Mouse (Mus musculus) C2C12 (cell line): ENCODE results near the gene Arpc1b.

Experiments
- CEBPB ChIP-seq: IDR thresholded peaks from one replicate; pipeline ENCODE4 v1.6.1; 2011; ENCODE audit warnings: low read depth, mild to moderate bottlenecking, control low read depth, moderate library complexity
- CTCF ChIP-seq: IDR thresholded peaks from one replicate; pipeline ENCODE4 v1.5.1; 2011; ENCODE audit not compliant: control insufficient read depth, insufficient read depth, insufficient read length
- MAX ChIP-seq: IDR thresholded peaks from one replicate; pipeline ENCODE4 v1.6.1; 2011; ENCODE audit warnings: mild to moderate bottlenecking, control low read depth
- MYOD1 ChIP-seq: IDR thresholded peaks from one replicate; pipeline ENCODE4 v1.6.1; 2011; ENCODE audit warnings: low read depth; ENCODE audit not compliant: control insufficient read depth, insufficient read length
- MYOG ChIP-seq: IDR thresholded peaks from one replicate; pipeline ENCODE4 v1.6.1; 2011; ENCODE audit not compliant: control insufficient read depth, insufficient read length; ENCODE audit errors: extremely low read depth
- USF1 ChIP-seq: IDR thresholded peaks from one replicate; pipeline ENCODE4 v1.6.1; 2011; ENCODE audit warnings: low read depth, mild to moderate bottlenecking, control low read depth, moderate library complexity

GRCm38 (mm10) chr5:145167306-145167661 is 53.3 kb downstream of the Arpc1b start:
- TF ChIP-seq CTCF (no peak), MYOG (no peak), CEBPB (no peak), USF1 (no peak), MYOD1 (no peak), MAX (no peak)
